Mouse (Mus musculus) MEL (cell line): ENCODE measurements around the gene Map3k10. TPM values are rescaled to one million over a fixed set of nuclear protein-coding genes. Genes with fewer than 3 reads are reported as not detected.

Experiments
- DNase-seq: peaks from one replicate; pipeline ENCODE4 v3.0.0; 2011; ENCODE audit warnings: low read depth, low spot score
- H3K27ac ChIP-seq: 2 replicates; pipeline ENCODE4 v1.5.1; 2012; ENCODE audit warnings: low read depth, mild to moderate bottlenecking, control low read depth, low read length, moderate library complexity; ENCODE audit not compliant: control insufficient read depth
- H3K27me3 ChIP-seq, 2 experiments: fragments of 150-350 bp in 1 of 2; sonication (generic) in 1 of 2; 2 replicates each; pipeline ENCODE4 v1.6.1; 2012; ENCODE audit warnings: low read length in 2 of 2, mild to moderate bottlenecking in 2 of 2, improper control_type of control experiment in 1 of 2, moderate library complexity in 1 of 2; ENCODE audit not compliant: insufficient read depth in 2 of 2, control insufficient read depth in 1 of 2
- H3K36me3 ChIP-seq, 2 experiments: 2 replicates each; pipeline ENCODE4 v1.6.1; 2012 to 2014; ENCODE audit warnings: low read length in 2 of 2, improper control_type of control experiment in 1 of 2, inconsistent platforms in 1 of 2, mild to moderate bottlenecking in 1 of 2; ENCODE audit not compliant: insufficient read depth in 2 of 2, control insufficient read depth in 1 of 2
- H3K4me1 ChIP-seq, 2 experiments: fragments of 150-350 bp in 1 of 2; sonication (generic) in 1 of 2; 2 replicates each; pipeline ENCODE4 v1.6.1; 2012; ENCODE audit warnings: low read length in 2 of 2, improper control_type of control experiment in 1 of 2, mild to moderate bottlenecking in 1 of 2; ENCODE audit not compliant: insufficient read depth in 2 of 2, control insufficient read depth in 1 of 2
- H3K4me3 ChIP-seq, 2 experiments: fragments of 150-350 bp in 1 of 2; sonication (generic) in 1 of 2; 2 replicates each; pipeline ENCODE4 v1.5.1; 2012; ENCODE audit warnings: low read depth in 2 of 2, low read length in 2 of 2, mild to moderate bottlenecking in 2 of 2, moderate library complexity in 2 of 2, control low read depth in 1 of 2, improper control_type of control experiment in 1 of 2; ENCODE audit not compliant: control insufficient read depth in 1 of 2, insufficient read depth in 1 of 2
- H3K79me2 ChIP-seq: 2 replicates; pipeline ENCODE4 v1.6.1; 2012; ENCODE audit warnings: mild to moderate bottlenecking, low read length, moderate library complexity; ENCODE audit not compliant: control insufficient read depth, poor library complexity, insufficient read depth
- H3K9ac ChIP-seq: 2 replicates; pipeline ENCODE4 v1.6.1; 2012; ENCODE audit warnings: low read depth, mild to moderate bottlenecking, control low read depth, low read length, moderate library complexity; ENCODE audit not compliant: control insufficient read depth, poor library complexity, severe bottlenecking
- H3K9me3 ChIP-seq: fragments of 150-350 bp; sonication (generic); replicated peaks from 2 replicates; pipeline ENCODE4 v1.6.1; 2012; ENCODE audit warnings: mild to moderate bottlenecking, low read length, improper control_type of control experiment, moderate library complexity; ENCODE audit not compliant: insufficient read depth
- CHD1 ChIP-seq: IDR thresholded peaks from 2 replicates; pipeline ENCODE4 v1.6.1; 2012; ENCODE audit warnings: low read depth, mild to moderate bottlenecking, inconsistent platforms, low read length, improper control_type of control experiment
- CHD2 ChIP-seq: IDR thresholded peaks from 2 replicates; pipeline ENCODE4 v1.6.1; 2011; ENCODE audit warnings: low read length, improper control_type of control experiment
- ELF1 ChIP-seq: IDR thresholded peaks from 2 replicates; pipeline ENCODE4 v1.6.1; 2014; ENCODE audit warnings: low read depth, mild to moderate bottlenecking, inconsistent platforms, low read length, improper control_type of control experiment, moderate library complexity
- HCFC1 ChIP-seq: IDR thresholded peaks from 2 replicates; pipeline ENCODE4 v1.6.1; 2012; ENCODE audit warnings: low read depth, mild to moderate bottlenecking, inconsistent platforms, low read length, improper control_type of control experiment, moderate library complexity
- JUND ChIP-seq: IDR thresholded peaks from 2 replicates; pipeline ENCODE4 v1.6.1; 2011; ENCODE audit warnings: low read depth, mild to moderate bottlenecking, improper control_type of control experiment, low read length
- MEF2A ChIP-seq: IDR thresholded peaks from 2 replicates; pipeline ENCODE4 v1.6.1; 2014; ENCODE audit warnings: low read depth, mild to moderate bottlenecking, inconsistent platforms, low read length, improper control_type of control experiment; ENCODE audit not compliant: poor library complexity, insufficient replicate concordance, severe bottlenecking; ENCODE audit errors: extremely low read depth
- MYB ChIP-seq: IDR thresholded peaks from 2 replicates; pipeline ENCODE4 v1.6.1; 2011; ENCODE audit warnings: mild to moderate bottlenecking, low read depth, low read length, improper control_type of control experiment
- MYC ChIP-seq: IDR thresholded peaks from 2 replicates; pipeline ENCODE4 v1.6.1; 2011; ENCODE audit warnings: low read depth, mild to moderate bottlenecking, low read length, improper control_type of control experiment, moderate library complexity
- NRF1 ChIP-seq: IDR thresholded peaks from 2 replicates; pipeline ENCODE4 v1.6.1; 2014; ENCODE audit warnings: low read depth, mild to moderate bottlenecking, inconsistent platforms, low read length, improper control_type of control experiment, moderate library complexity; ENCODE audit not compliant: poor library complexity, insufficient read depth, severe bottlenecking
- POLR2A ChIP-seq, 2 experiments: IDR thresholded peaks; 2 replicates each; pipeline ENCODE4 v1.6.1; 2011 to 2012; ENCODE audit warnings: low read length in 2 of 2, mild to moderate bottlenecking in 2 of 2, control low read depth in 1 of 2, improper control_type of control experiment in 1 of 2, low read depth in 1 of 2, moderate library complexity in 1 of 2; ENCODE audit not compliant: control insufficient read depth in 1 of 2, insufficient read depth in 1 of 2, poor library complexity in 1 of 2
- RAD21 ChIP-seq: IDR thresholded peaks from 2 replicates; pipeline ENCODE4 v1.6.1; 2011; ENCODE audit warnings: mild to moderate bottlenecking, low read depth, low read length, improper control_type of control experiment
- SIN3A ChIP-seq: IDR thresholded peaks from 2 replicates; pipeline ENCODE4 v1.6.1; 2012; ENCODE audit warnings: low read length, improper control_type of control experiment, inconsistent platforms
- SMC3 ChIP-seq: IDR thresholded peaks from 2 replicates; pipeline ENCODE4 v1.6.1; 2011; ENCODE audit warnings: low read depth, low read length, improper control_type of control experiment
- TAL1 ChIP-seq: IDR thresholded peaks from 2 replicates; pipeline ENCODE4 v1.6.1; 2012; ENCODE audit warnings: mild to moderate bottlenecking, inconsistent platforms, low read length, moderate library complexity, mixed read lengths
- UBTF ChIP-seq: IDR thresholded peaks from 2 replicates; pipeline ENCODE4 v1.6.1; 2012; ENCODE audit warnings: low read depth, mild to moderate bottlenecking, inconsistent platforms, low read length, improper control_type of control experiment, moderate library complexity, borderline replicate concordance; ENCODE audit not compliant: insufficient read depth
- USF1 ChIP-seq: IDR thresholded peaks from 2 replicates; pipeline ENCODE4 v1.6.1; 2014; ENCODE audit warnings: low read depth, mild to moderate bottlenecking, inconsistent platforms, low read length, improper control_type of control experiment, moderate library complexity
- USF2 ChIP-seq, 2 experiments: IDR thresholded peaks; 2 replicates each; pipeline ENCODE4 v1.6.1; 2011 to 2012; ENCODE audit warnings: improper control_type of control experiment in 2 of 2, low read length in 2 of 2, borderline replicate concordance in 1 of 2, inconsistent platforms in 1 of 2, low read depth in 1 of 2, mild to moderate bottlenecking in 1 of 2; ENCODE audit not compliant: insufficient read depth in 1 of 2
- ZKSCAN1 ChIP-seq: IDR thresholded peaks from 2 replicates; pipeline ENCODE4 v1.6.1; 2012; ENCODE audit warnings: low read depth, mild to moderate bottlenecking, inconsistent platforms, low read length, improper control_type of control experiment, moderate library complexity
- ZMIZ1 ChIP-seq: IDR thresholded peaks from 2 replicates; pipeline ENCODE4 v1.6.1; 2012; ENCODE audit warnings: low read depth, mild to moderate bottlenecking, inconsistent platforms, low read length, improper control_type of control experiment, moderate library complexity
- ZNF384 ChIP-seq: IDR thresholded peaks from 2 replicates; pipeline ENCODE4 v1.6.1; 2012; ENCODE audit warnings: low read depth, mild to moderate bottlenecking, inconsistent platforms, low read length, improper control_type of control experiment
- polyA plus RNA-seq, 2 experiments: library from polyadenylated mRNA; stranded (reverse) in 1 of 2; unstranded in 1 of 2; fragments of >175 nt in 1 of 2; fragments of >200 nt in 1 of 2; gene quantifications; 2 replicates each; pipeline versions ENCODE4 v1.2.1 to v1.2.4; 2012; ENCODE audit warnings: low replicate concordance in 2 of 2, low read depth in 1 of 2; ENCODE audit not compliant: insufficient read length in 2 of 2, insufficient read depth in 1 of 2, missing spikeins in 1 of 2
- total RNA-seq: library from RNA; depleted of rRNA; stranded (reverse); fragments of 300-350 nt; gene quantifications from 2 replicates; pipeline ENCODE4 v1.2.3, GENCODE M21; 2012

Gene Map3k10
- total and polyA plus RNA-seq, 3 experiments = 22.0 to 33.3 TPM; not detected in 1

- Histone ChIP-seq H3K27ac (no peak overlapping the region), H3K4me1 (no peaks in the 10 kb centered on the region), H3K79me2 (no peaks in the 10 kb centered on the region), H3K9me3 (no peaks in the 10 kb centered on the region), H3K27me3 (no peaks in the 10 kb centered on the region), H3K4me3 (no peak overlapping the region), H3K9ac (no peak overlapping the region), H3K36me3 (peaks cover 0 to 8% of the 10 kb centered on the region in 2 experiments; a peak in 2 of 4 replicates)
- TF ChIP-seq CHD2 = no peak
- TF ChIP-seq ZMIZ1 = no peak
- no peak for TF ChIP-seq HCFC1
- no peak for TF ChIP-seq USF1
- no peak for DNase-seq
Observed at GRCm38 (mm10) chr7:27621028-27621427, 53.4 kb downstream of the Map3k10 start.

- Histone ChIP-seq H3K4me1 (no peaks in the 10 kb centered on the region), H3K27ac (no peak overlapping the region), H3K79me2 (no peaks in the 10 kb centered on the region), H3K4me3 (no peak overlapping the region), H3K9ac (no peak overlapping the region), H3K9me3 (no peaks in the 10 kb centered on the region), H3K27me3 (no peaks in the 10 kb centered on the region), H3K36me3 (peaks cover 0 to 13% of the 10 kb centered on the region in 2 experiments; a peak in 2 of 4 replicates)
- TF ChIP-seq TAL1 (no peak), JUND (no peak), MYB (no peak), NRF1 (no peak), ZKSCAN1 (no peak), ZNF384 (no peak), USF2 (IDR thresholded peaks at IDR 0.05; ENCODE audit: borderline replicate concordance in 1 of 2, insufficient read depth in 1 of 2, low read depth in 1 of 2, low read length in 2 of 2) (no peak), SIN3A (no peak), RAD21 (no peak), ELF1 (no peak), POLR2A (IDR thresholded peaks at IDR 0.05; ENCODE audit: control insufficient read depth in 1 of 2, insufficient read depth in 1 of 2, low read depth in 1 of 2, low read length in 2 of 2, poor library complexity in 1 of 2) (no peak), MEF2A (no peak), CHD1 (no peak), MYC (no peak), SMC3 (no peak), UBTF (no peak)
- no peak for DNase-seq
Observed at GRCm38 (mm10) chr7:27613751-27614499, 60.5 kb downstream of the Map3k10 start.
